Mouse (Mus musculus) inflammation-experienced regulatory T-cells, adult 6 months (primary cell): Measurements from ENCODE around the gene Atpaf2. TPM values are rescaled to one million over a fixed set of nuclear protein-coding genes. Genes with fewer than 3 reads are reported as not detected.
"Not testable (repeated sequence)": the region's sequence is repeated elsewhere in the genome, so short reads cannot be mapped to it uniquely, and the experiment has no call there.

Experiments used
- ATAC-seq: one replicate; pipeline ENCODE4 v1.8.0; 2017
- polyA plus RNA-seq, 3 experiments: library from polyadenylated mRNA; unstranded; fragments of 100-300 nt; shearing (Covaris generic); gene quantifications; one replicate each; pipeline ENCODE4 v1.2.1; 2017

Atpaf2 gene
- 10 to 100 TPM; 35.8 to 45.1 (median 43.9) TPM for polyA plus RNA-seq

DNA sequence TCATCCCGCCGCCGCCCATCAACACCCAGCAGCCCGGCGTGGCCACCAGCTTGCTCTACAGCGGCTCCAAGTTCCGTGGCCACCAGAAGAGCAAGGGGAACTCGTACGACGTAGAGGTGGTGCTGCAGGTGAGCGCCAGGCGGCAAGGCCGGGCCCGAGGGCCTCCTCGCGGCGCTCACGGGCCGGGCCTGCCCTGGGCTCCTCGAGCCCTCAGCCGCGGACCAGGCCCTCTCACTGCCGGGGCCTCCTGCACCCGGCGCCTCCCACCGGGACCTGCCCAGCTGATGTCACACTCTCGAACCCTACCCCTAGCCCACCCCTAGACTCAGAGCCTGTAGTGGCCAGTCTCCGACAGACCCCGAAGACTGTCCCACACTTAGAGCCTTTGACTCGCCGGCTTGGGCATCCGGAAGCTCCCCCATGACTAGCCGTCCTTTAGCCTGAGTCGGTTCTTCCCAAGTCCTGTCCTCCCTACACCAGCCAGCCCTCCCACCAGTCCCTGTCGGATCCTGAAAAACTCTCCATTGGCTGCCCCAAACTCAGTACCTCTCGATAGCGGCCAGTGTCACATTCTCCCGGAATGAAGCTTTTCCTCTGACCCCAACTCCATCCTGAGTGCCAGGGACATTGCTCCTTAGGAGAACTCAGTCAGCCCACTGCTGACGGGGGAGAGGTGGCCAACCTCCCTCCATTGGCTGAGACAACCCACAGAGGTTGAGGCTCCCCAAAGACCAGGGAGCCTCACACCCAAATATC, at the start of gene Atpaf2:
Gene Atpaf2 (minus strand): TSS at position 741 of the 756 bp plus-strand sequence.
- no peak for ATAC-seq

DNA sequence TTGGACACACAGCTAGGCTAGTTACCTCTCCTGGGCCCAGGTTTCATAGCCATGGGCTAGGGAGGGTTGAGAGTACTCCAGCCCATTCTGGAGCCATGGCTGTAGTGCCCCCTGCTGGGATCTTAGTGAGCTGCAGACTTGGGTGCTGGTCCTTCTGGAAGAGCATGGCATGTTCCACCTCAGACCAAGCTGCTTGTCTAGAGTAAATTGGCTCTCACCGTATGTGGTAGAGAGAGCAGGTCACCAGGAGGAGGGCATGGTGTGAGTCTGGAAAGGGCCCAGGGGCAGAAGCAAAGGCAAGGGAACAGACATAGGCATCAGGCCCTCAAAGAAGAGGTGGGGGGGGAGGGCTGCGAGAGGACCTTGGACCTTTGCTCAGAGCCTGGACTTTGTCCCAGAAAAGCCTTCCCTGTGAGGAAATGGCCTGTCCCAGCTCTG, 47.7 kb upstream of the Atpaf2 start:
- ATAC-seq, result no peak

DNA sequence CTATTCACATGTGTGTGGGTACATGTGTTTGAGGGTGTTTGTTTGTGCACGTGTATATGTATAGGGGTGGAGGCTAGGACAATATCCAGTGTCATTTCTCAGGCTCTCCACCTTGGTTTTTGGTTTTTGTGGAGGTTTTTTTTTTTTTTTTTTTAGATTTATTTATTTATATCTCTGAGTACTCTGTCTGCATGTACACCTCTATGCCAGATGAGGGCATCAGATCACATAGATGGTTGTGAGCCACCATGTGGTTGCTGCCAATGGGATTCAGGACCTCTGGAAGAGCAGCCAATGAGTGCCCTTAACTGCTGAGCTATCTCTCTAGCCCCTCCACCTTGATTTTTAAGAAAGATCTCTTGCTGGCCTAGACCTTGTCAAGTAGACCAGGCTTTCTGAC, 39.7 kb upstream of the Atpaf2 start:
- no peak for ATAC-seq

GRCm38 (mm10) chr11:60454745-60455087, 36.5 kb upstream of the Atpaf2 start:
- peak; percentile 13 for ATAC-seq

- ATAC-seq, result peak; percentile 94
Measured at GRCm38 (mm10) chr11:60454080-60454744, 36.0 kb upstream of the Atpaf2 start, which contains the start of gene Drg2. TSS of gene Drg2 (plus strand) at chr11:60454591.

DNA sequence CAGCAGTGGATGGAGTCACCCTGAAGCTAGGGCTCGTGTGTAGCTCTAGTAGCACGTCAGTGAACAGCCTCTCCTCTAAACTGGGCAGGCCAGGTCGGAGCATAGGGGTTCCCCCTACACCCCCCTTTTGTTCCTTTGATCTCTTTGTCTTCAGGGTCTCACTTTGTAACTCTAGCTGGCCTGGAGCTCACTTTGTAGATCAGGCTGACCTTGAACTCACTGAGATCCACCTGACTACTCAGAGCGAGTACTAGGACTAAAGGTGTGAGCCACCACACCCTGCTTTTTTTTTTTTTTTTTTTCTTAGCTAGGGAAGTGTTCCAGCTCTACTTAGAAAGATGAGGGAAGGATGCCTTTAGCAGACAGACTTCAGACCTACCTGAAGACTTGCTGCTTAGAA, 25.8 kb upstream of the Atpaf2 start:
- ATAC-seq, result no peak

DNA sequence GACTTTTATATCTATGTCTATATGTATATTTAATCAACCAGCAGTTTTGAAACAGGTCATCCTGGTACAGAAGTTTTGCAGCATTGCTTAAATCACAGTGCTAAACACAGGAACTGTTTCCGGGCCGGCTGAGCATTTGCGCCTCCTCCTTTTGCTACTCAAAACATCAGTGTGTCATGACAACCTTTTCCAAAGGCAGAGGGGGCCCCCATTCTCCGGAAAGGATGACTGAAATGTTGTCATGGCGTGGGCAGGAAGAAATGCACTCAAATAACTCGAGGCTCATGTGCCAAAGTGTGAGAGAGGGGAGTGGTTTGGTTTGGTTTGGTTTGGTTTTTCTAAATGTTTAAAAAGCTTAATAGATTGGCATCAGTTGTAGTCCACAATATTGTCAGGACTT, 24.6 kb upstream of the Atpaf2 start:
- ATAC-seq, result no peak

GRCm38 (mm10) chr11:60440176-60440575, 21.9 kb upstream of the Atpaf2 start:
- no peak for ATAC-seq

DNA sequence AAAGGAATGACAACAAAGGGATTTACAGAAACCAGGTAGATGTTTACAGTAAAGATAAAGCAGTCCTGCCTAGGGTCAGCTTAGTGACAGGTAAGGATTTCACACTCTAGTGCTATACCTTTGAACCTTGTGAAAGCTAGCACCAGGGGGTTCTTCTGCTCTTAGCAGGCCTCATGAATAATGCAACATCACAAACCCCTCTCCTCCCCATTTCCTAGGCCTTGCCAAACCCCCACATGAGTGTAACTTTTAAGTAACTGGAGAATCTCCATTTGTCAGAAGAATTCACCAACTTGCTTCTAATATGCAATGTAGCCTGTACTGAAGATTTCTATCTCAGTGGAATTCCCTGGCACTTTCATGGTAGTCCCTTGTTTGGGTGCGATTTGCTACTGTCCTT, 21.4 kb upstream of the Atpaf2 start:
- ATAC-seq, result not testable (repeated sequence)

DNA sequence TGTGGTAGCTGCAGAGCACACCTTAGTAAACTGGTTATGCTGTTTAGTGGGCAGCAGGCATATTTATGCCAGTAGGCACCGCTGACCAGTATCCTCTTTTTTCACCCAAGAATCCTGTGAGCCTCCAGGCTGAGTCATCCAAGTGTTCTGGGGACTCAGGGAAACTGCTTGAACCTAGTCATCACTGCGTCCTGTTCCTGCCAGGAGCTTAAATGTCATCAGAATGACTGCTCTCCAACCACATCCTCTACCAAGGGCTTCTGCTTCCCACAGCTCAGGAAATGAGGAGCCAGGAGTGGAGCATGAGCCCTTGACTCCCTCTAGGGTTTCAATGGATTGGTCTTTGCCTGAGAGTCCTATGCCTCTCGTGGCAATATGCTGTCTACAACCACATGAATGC, 18.4 kb upstream of the Atpaf2 start:
- no peak for ATAC-seq

DNA sequence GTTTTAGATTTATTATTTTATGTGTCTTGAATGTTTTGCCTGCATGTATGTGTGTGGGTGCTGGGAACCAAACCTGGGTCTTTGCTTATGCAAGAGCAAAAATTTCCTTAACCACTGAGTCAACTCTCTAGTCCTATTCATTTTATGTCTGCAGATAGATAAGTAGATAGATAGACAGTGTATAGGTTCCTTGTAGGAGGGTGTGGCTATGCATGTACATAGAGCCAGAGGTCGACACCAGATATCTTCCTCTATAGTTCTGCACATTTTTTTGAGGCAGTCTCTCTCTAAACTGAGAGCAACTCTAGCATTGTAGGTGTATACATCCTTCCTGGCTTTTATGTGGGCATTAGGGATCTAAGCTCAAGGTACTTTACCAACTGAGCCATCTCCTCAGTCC, 16.9 kb upstream of the Atpaf2 start:
- ATAC-seq, result no peak

DNA sequence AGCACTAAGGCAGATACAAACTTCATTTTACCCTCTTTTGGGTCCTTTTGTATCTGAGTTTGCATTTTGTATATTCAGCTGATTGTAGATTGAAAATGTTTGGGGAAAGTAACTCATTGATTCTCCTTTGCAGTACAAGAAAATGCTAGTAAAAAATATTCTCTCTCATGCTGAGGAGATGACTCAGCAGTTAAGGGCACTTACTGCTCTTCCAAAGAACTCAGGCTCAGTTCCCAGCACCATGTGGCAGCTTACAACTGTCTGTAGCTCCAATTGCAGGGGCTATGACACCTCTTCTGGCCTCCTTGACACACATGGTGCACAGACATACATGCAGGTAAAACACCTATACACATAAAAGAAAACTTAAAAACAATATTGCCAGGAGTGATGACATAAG, 15.2 kb upstream of the Atpaf2 start:
- no peak for ATAC-seq

- no peak for ATAC-seq
Measured at GRCm38 (mm10) chr11:60427628-60428027, 9.4 kb upstream of the Atpaf2 start.

- no peak for ATAC-seq
Measured at GRCm38 (mm10) chr11:60426417-60426816, 8.2 kb upstream of the Atpaf2 start.

GRCm38 (mm10) chr11:60423006-60423405, 4.7 kb upstream of the Atpaf2 start:
- ATAC-seq, result no peak

DNA sequence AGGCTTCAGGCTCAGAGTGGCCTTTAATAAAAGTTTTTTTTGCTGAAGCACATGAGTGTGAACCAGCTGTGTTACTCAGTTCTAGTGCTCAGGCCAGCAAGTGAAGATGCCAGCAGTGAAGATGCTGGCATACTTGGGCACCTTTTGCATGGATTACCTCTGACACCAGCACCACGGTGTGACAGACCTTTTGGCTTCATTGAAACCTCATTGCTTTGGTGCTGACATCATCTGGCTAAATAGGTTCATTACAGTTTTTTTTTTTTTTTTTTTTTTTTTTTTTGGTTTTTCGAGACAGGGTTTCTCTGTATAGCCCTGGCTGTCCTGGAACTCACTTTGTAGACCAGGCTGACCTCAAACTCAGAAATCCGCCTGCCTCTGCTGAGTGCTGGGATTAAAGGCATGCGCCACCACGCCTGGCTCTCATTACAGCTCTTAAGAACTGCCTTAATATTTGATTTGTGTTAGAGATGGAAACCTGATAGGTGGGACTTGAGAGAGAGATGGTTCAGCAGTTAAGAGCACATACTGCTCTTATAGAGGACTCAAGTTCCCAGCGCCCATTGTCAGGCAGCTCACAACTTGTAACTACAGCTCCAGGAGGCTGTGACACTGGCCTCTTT, 3.9 kb upstream of the Atpaf2 start:
- no peak for ATAC-seq

DNA sequence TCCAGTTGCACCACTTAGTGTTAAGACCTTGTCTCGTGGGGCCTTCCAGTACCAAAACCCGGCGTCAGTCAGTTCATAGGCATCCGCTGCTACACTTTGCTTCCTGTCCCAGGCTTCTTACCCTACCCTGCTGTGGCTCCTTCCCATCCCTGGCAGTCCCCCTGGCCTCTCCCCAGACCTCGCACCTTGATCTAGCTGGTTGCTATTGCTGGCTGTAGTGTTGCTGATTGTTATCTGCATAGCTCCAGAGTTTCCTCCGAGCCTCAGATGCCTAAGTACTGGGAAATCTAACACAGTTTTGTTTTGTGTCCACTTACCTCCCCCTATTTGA, 181 bp upstream of the Atpaf2 start:
- no peak for ATAC-seq

GRCm38 (mm10) chr11:60416963-60417716, 1.1 kb downstream of the Atpaf2 start, which contains the start of gene Gid4:
TSS of gene Gid4 (plus strand) at chr11:60417145.
- ATAC-seq, result peak; percentile 93

GRCm38 (mm10) chr11:60416590-60416962, 1.7 kb downstream of the Atpaf2 start:
- no peak for ATAC-seq

DNA sequence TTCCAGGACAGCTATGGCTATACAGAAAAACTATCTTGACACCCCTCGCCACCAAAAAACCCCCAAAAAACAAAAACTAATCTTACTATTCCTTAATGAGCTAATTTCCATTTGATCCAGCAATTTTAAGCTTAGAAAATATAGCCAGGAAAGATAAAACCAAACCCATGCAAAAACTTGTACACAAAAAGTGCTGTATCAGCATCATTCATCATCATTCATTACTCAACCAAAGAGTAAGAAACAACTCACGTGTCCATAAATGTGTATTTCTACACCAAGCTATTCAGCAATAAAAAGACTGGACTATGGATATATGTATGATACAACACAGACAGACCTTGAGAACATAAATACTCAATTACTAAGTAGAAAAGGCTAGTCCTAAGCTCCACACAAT, 5.3 kb downstream of the Atpaf2 start:
- no peak for ATAC-seq

GRCm38 (mm10) chr11:60412173-60412572, 6.1 kb downstream of the Atpaf2 start:
- ATAC-seq, result no peak

DNA sequence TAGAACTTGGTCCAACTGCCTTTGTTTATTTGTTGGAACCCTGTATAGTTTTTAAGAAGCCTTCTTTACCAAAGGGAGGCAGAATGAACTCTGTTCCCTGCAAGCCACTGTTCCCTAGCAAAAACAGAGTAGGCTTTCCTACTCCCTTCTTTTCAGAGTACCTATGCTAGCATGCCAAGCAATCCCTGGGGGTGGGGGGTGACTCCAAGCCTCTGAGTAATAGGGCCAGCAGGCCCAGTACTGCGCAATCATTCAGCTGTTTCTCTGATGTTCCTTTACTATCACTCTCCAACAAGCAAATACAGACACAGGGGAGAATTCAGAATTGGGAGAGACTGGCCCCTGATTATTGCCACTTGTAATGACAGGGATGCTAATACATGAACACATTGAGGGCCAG, 11.7 kb downstream of the Atpaf2 start:
- no peak for ATAC-seq

- no peak for ATAC-seq
Measured at GRCm38 (mm10) chr11:60397172-60397571, 21.1 kb downstream of the Atpaf2 start.
